Mouse (Mus musculus) bone marrow, adult 2 months (tissue): ENCODE measurements at regions not wholly inside any gene's neighbourhood (a gene's known extent, or its start where the extent isn't known, plus 50 kb on each side); places are given as distances from the start of the nearest gene placed in this dataset.

Experiments used
- CTCF ChIP-seq: fragments of 200-500 bp; IDR thresholded peaks from 2 replicates; pipeline ENCODE4 v1.5.1; 2011; ENCODE audit warnings: low read length, control low read depth; ENCODE audit not compliant: control insufficient read depth, insufficient read depth
- POLR2A ChIP-seq: fragments of 200-500 bp; IDR thresholded peaks from 2 replicates; pipeline ENCODE4 v1.6.1; 2011; ENCODE audit warnings: low read depth, mild to moderate bottlenecking, control low read depth, low read length, borderline replicate concordance; ENCODE audit not compliant: control insufficient read depth

- TF ChIP-seq CTCF (no peak), POLR2A (no peak)
Measured at GRCm38 (mm10) chr11:45404377-45405029, 447.3 kb upstream of the Clint1 start.
